Mouse (Mus musculus) stomach, embryonic 15.5 days (tissue): ENCODE results near the gene Naa20. TPM values are rescaled to one million over a fixed set of nuclear protein-coding genes. Genes with fewer than 3 reads are reported as not detected.

ENCODE experiments used
- ATAC-seq: fragments of 200-750 bp; cut with Nextera tagmentation; 2 replicates; pipeline ENCODE4 v1.8.0; 2017; ENCODE audit warnings: low read depth, moderate number of reproducible peaks, moderate TSS enrichment; ENCODE audit not compliant: insufficient read depth, low FRiP score
- H3K27ac ChIP-seq: fragments of 300-500 bp; sonication (generic); 2 replicates; pipeline ENCODE4 v1.5.1; 2015; ENCODE audit warnings: mild to moderate bottlenecking, inconsistent platforms
- H3K27me3 ChIP-seq: fragments of 300-500 bp; sonication (generic); replicated peaks from 2 replicates; pipeline ENCODE4 v1.6.1; 2015; ENCODE audit warnings: inconsistent platforms
- H3K36me3 ChIP-seq: fragments of 300-500 bp; sonication (generic); 2 replicates; pipeline ENCODE4 v1.6.1; 2015; ENCODE audit warnings: inconsistent platforms
- H3K4me1 ChIP-seq: fragments of 300-500 bp; sonication (generic); 2 replicates; pipeline ENCODE4 v1.6.1; 2015; ENCODE audit warnings: inconsistent platforms
- H3K4me2 ChIP-seq: fragments of 300-500 bp; sonication (generic); 2 replicates; pipeline ENCODE4 v1.6.1; 2015; ENCODE audit warnings: mild to moderate bottlenecking, inconsistent platforms
- H3K4me3 ChIP-seq: fragments of 300-500 bp; sonication (generic); replicated peaks from 2 replicates; pipeline ENCODE4 v1.5.1; 2015; ENCODE audit warnings: inconsistent platforms
- H3K9ac ChIP-seq: fragments of 300-500 bp; sonication (generic); 2 replicates; pipeline ENCODE4 v1.6.1; 2015; ENCODE audit warnings: inconsistent platforms
- H3K9me3 ChIP-seq: fragments of 300-500 bp; sonication (generic); 2 replicates; pipeline ENCODE4 v1.6.1; 2016; ENCODE audit warnings: inconsistent platforms
- WGBS: fragments of 180-500 bp; shearing (Covaris S2); methylation state at CpG from one replicate; pipeline ENCODE4 v1.1.7; 2015; 5-methylcytosine and 5-hydroxymethylcytosine counted together
- polyA plus RNA-seq: library from polyadenylated mRNA; unstranded; fragments of >200 nt; fragmentation: Nextera tagmentation; extraction: Ambion mirVana; gene quantifications from 2 replicates; pipeline ENCODE4 v1.2.1, GENCODE M21; 2015

Naa20 gene
- polyA plus RNA-seq, 1 experiment from 2014 or later: 164 TPM

DNA sequence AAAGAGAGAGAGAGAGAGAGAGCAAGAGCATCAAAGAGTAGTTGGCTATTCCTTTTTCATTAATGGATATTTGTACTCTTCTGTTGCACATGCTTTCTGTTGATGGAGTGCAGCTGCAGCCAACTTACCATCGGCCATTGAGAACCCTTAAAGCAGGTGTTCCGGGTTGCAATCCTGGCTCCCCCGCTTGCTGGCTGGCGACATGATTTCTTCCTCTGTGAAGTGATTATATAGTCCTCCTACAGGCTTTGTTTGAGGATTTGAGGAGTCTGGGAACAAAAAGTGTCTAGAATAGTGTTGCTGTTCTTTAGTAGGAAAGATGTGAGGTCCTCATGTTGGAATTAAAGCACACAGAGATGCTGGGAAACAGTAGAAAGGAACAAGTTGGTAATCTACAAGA is 30.6 kb upstream of the Naa20 start:
- no peak overlapping the region for H3K4me3 ChIP-seq
- no peaks in the 10 kb centered on the region for H3K9me3 ChIP-seq
- H3K4me1 ChIP-seq: no peaks in the 10 kb centered on the region
- H3K9ac ChIP-seq: no peak overlapping the region
- no peak for ATAC-seq
- 0 out of 2 replicates have a peak, but pooled peaks cover 7% of the 10 kb centered on the region for H3K36me3 ChIP-seq
- no peaks in the 10 kb centered on the region for H3K27me3 ChIP-seq
- peak overlapping the region; percentile 18; the same call in 1 of the 2 replicates for H3K27ac ChIP-seq
- H3K4me2 ChIP-seq: no peak overlapping the region
- 66% methylated on average over 4 of the region's 4 CpGs for WGBS

- no peak overlapping the region for H3K4me3 ChIP-seq
- no peak overlapping the region for H3K4me2 ChIP-seq
- H3K27me3 ChIP-seq: no peaks in the 10 kb centered on the region
- no peak overlapping the region for H3K9ac ChIP-seq
- H3K27ac ChIP-seq: no peak overlapping the region
- peak; percentile 42; the same call in 1 of the 2 replicates for ATAC-seq
- peaks cover 9% of the 10 kb centered on the region; the same call in 1 of the 2 replicates for H3K36me3 ChIP-seq
- WGBS: 82% methylated on average over 1 of the region's 1 CpGs
- H3K4me1 ChIP-seq: no peaks in the 10 kb centered on the region
- no peaks in the 10 kb centered on the region for H3K9me3 ChIP-seq
Observed at GRCm38 (mm10) chr2:145872099-145872498, 29.8 kb upstream of the Naa20 start.

- Histone ChIP-seq H3K9ac (no peak overlapping the region), H3K4me3 (no peak overlapping the region), H3K4me1 (no peaks in the 10 kb centered on the region), H3K27ac (no peak overlapping the region), H3K9me3 (no peaks in the 10 kb centered on the region), H3K27me3 (no peaks in the 10 kb centered on the region), H3K36me3 (peaks cover 13% of the 10 kb centered on the region), H3K4me2 (no peak overlapping the region)
- WGBS: 72% methylated on average over 1 of the region's 1 CpGs
- no peak for ATAC-seq
Observed at GRCm38 (mm10) chr2:145873953-145874352, 27.9 kb upstream of the Naa20 start.

DNA sequence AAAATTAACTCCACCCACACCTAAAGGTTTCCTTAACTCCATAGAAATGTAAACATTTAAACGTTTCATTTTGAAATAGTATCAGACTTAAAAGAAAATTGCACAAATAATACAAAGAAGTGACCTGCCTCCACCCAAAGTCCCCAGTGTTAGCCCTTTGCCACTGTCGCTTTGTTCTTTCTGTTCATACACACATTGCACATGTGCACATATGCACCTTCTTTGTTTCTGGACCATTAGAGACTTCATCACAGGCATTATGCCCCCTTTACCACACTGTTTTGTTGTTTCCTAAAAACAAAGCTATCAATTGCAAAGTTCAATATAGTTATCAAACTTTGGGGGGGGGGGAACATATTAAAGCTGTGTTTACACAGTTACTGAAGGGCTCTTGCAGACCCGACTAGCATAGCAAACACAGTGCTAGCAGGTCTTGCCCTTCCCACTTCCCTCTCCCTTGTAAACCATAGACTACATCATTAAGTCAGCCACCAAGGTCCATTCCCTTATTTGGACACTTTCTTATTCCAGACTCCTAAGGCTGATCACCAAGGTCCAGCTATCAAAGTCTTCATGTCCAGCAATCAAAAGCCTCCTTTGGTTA is 26.9 kb upstream of the Naa20 start:
- peaks cover 17% of the 10 kb centered on the region for H3K36me3 ChIP-seq
- no peaks in the 10 kb centered on the region for H3K4me1 ChIP-seq
- WGBS: 46% methylated on average over 3 of the region's 3 CpGs
- no peaks in the 10 kb centered on the region for H3K9me3 ChIP-seq
- peak; percentile 76 for ATAC-seq
- no peak overlapping the region for H3K4me3 ChIP-seq
- no peak overlapping the region for H3K9ac ChIP-seq
- no peaks in the 10 kb centered on the region for H3K27me3 ChIP-seq
- no peak overlapping the region for H3K4me2 ChIP-seq
- H3K27ac ChIP-seq: 0 out of 2 replicates have a peak overlapping the region, but pooled peaks have one; percentile 0

GRCm38 (mm10) chr2:145877191-145877590 is 24.7 kb upstream of the Naa20 start:
- H3K27ac ChIP-seq: no peak overlapping the region
- peaks cover 25% of the 10 kb centered on the region for H3K36me3 ChIP-seq
- H3K9me3 ChIP-seq: no peaks in the 10 kb centered on the region
- H3K4me1 ChIP-seq: no peaks in the 10 kb centered on the region
- H3K9ac ChIP-seq: no peak overlapping the region
- 92% methylated on average over 3 of the region's 3 CpGs for WGBS
- no peaks in the 10 kb centered on the region for H3K27me3 ChIP-seq
- H3K4me3 ChIP-seq: no peak overlapping the region
- no peak overlapping the region for H3K4me2 ChIP-seq
- no peak for ATAC-seq

DNA sequence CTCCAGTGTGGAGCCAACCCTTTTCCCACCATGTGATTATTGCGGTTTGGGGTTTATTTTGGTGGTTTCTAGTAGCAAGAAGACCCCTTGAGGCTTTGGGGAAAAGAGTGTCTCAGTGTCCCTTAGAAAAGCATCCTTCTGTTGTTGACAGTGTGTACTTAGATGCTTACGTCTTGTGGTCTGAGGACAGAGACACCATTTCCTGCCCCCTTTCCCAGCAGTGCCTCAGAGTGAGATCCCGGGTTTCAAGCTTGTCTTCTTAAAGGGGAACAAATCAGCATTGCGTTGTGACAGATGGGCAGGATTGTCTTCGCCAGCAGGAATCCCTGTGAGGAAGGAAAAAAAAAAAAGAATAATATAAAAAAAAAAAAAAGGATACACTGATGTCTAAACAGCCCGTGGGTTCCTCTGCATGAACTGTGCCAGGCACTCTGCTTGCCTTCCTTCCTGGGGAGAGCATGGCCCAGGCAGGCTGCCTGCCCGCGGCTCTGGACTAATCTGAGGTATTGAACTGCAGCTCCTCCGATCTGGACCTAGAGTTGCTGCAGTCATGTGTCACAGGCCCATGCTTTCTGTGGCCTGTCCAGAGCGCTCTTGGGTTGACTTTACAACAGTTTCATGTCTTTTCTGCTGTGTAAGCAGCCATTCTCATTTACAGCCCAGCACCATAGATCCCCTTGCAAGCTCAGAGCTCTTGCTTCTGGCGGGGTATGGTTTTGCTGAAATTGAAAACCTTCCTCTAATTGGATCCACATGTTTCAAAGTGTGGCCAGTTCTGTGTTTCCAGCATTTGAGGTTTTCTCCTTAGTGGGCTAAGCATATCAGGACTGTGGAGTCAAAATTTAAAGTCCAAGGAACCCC is 20.8 kb upstream of the Naa20 start:
- H3K9me3 ChIP-seq: no peaks in the 10 kb centered on the region
- no peak for ATAC-seq
- no peak overlapping the region for H3K9ac ChIP-seq
- no peak overlapping the region for H3K4me2 ChIP-seq
- WGBS: 80% methylated on average over 11 of the region's 11 CpGs
- H3K27ac ChIP-seq: 0 out of 2 replicates have a peak overlapping the region, but pooled peaks have one; percentile 22
- no peaks in the 10 kb centered on the region for H3K27me3 ChIP-seq
- H3K36me3 ChIP-seq: peaks cover 28% of the 10 kb centered on the region
- H3K4me3 ChIP-seq: no peak overlapping the region
- H3K4me1 ChIP-seq: peaks cover 14% of the 10 kb centered on the region

- H3K4me3 ChIP-seq: no peak overlapping the region
- no peak overlapping the region for H3K27ac ChIP-seq
- 90% methylated on average over 5 of the region's 5 CpGs for WGBS
- no peaks in the 10 kb centered on the region for H3K9me3 ChIP-seq
- H3K4me1 ChIP-seq: peaks cover 14% of the 10 kb centered on the region
- no peak overlapping the region for H3K4me2 ChIP-seq
- H3K9ac ChIP-seq: no peak overlapping the region
- peaks cover 26% of the 10 kb centered on the region for H3K36me3 ChIP-seq
- H3K27me3 ChIP-seq: no peaks in the 10 kb centered on the region
- ATAC-seq: no peak
Observed at GRCm38 (mm10) chr2:145881932-145882331, 20.0 kb upstream of the Naa20 start.

DNA sequence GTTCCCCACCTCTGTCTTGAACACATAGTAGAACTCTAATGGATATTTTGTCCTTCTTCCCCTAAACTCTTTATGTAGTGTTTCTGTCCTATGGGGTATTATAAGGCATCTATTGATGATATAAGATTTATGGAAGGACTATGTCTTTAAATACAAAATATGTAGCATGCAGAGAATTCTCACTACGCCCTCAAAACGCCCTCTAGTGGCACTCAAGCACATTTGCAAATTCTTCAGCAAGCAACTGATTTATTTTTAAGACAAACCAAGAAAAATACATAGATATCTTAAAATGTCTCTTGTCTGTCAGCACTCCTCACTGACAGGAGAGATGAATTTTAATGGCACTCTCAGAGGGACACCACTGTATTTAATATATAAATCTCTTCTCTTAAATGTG is 19.5 kb upstream of the Naa20 start:
- Histone ChIP-seq H3K4me1 (peaks cover 14% of the 10 kb centered on the region), H3K4me2 (no peak overlapping the region), H3K9me3 (no peaks in the 10 kb centered on the region), H3K4me3 (no peak overlapping the region), H3K9ac (no peak overlapping the region), H3K27me3 (no peaks in the 10 kb centered on the region), H3K36me3 (peaks cover 30% of the 10 kb centered on the region), H3K27ac (no peak overlapping the region)
- 24% methylated on average over 2 of the region's 2 CpGs for WGBS
- no peak for ATAC-seq

DNA sequence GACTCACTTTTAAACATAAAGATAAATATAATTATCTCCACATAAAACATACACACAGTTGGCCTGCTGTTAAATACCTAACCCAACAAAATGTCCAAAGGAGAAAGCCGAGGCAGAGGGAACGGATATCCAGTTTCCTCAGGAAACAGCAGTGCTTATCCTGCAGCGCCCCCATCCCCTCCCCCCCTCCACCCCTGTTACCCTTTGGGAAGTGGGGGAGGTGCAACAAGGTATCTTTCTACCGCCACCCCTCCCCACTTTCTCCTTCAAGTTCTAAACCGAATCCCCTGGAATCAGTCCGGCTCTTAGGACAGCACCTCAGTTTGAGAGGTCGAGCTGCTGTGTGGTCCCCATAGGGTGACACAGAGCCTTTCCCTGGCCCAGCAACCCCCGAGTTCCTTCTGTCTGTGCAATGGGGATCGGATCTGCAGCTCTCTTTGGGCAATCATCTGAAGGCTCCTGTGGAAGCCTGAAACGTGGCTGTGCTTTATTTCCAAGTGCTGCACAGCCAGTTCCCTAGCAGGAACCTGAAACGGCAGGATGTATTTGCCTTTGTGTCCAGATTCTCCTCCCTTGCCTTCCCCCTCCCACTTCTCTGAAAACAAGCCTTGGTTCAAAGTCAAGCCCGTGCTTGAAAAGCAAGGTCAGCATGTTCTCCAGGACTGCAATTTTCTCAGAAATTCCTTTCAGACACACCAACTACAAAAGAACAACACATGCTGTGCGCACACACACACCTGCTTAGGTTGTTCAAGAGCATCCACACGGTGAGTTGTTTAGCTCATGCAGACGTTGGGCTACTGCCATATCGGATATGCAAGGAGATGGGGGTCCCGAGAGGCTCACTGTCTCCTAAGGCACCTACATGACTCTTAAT is 17.6 kb upstream of the Naa20 start:
- H3K36me3 ChIP-seq: peaks cover 22% of the 10 kb centered on the region; the same call in 1 of the 2 replicates
- no peak overlapping the region for H3K4me3 ChIP-seq
- WGBS: 32% methylated on average over 17 of the region's 17 CpGs
- peaks cover 22% of the 10 kb centered on the region for H3K4me1 ChIP-seq
- no peaks in the 10 kb centered on the region for H3K9me3 ChIP-seq
- H3K9ac ChIP-seq: no peak overlapping the region
- peak overlapping the region; percentile 79 for H3K27ac ChIP-seq
- H3K27me3 ChIP-seq: no peaks in the 10 kb centered on the region
- ATAC-seq: no peak
- H3K4me2 ChIP-seq: no peak overlapping the region

GRCm38 (mm10) chr2:145884913-145885785 is 16.8 kb upstream of the Naa20 start:
- peak; percentile 17; the same call in 1 of the 2 replicates for ATAC-seq
- Histone ChIP-seq H3K36me3 (peaks cover 18% of the 10 kb centered on the region; the same call in 1 of the 2 replicates), H3K27ac (peak overlapping the region; percentile 79), H3K4me3 (no peak overlapping the region), H3K9ac (no peak overlapping the region), H3K27me3 (no peaks in the 10 kb centered on the region), H3K9me3 (no peaks in the 10 kb centered on the region), H3K4me1 (peaks cover 22% of the 10 kb centered on the region), H3K4me2 (no peak overlapping the region)
- WGBS: 49% methylated on average over 14 of the region's 14 CpGs
